Mouse (Mus musculus) olfactory bulb, adult 2 months (tissue): ENCODE results near the gene Fgfr2.

Experiments used
- CTCF ChIP-seq: fragments of 200-500 bp; IDR thresholded peaks from 2 replicates; pipeline ENCODE4 v1.5.1; 2012; ENCODE audit warnings: low read depth, mild to moderate bottlenecking, low read length, moderate library complexity; ENCODE audit not compliant: insufficient read depth
- POLR2A ChIP-seq: fragments of 200-500 bp; IDR thresholded peaks from 2 replicates; pipeline ENCODE4 v1.6.1; 2012; ENCODE audit warnings: mild to moderate bottlenecking, low read depth, low read length, moderate library complexity; ENCODE audit not compliant: insufficient read depth

- TF ChIP-seq CTCF (no peak), POLR2A (no peak)
These were observed 1243.0 kb downstream of the Fgfr2 start for GRCm38 (mm10) chr7:131880150-131880549.
